Mouse (Mus musculus) hindlimb bud, embryonic 11.5 days (tissue): ENCODE results near the gene Pinlyp.
"Not testable (repeated sequence)": the region's sequence is repeated elsewhere in the genome, so short reads cannot be mapped to it uniquely, and the experiment has no call there.

ENCODE experiments used
- DNase-seq: peaks from one replicate; pipeline ENCODE4 v3.0.0-alpha.2; 2012; ENCODE audit warnings: low read depth, low spot score; ENCODE audit errors: extremely low spot score

Gene Pinlyp

GRCm38 (mm10) chr7:24525686-24526420, 20.1 kb downstream of the Pinlyp start:
- DNase-seq: no peak

- DNase-seq: no peak
Measured at GRCm38 (mm10) chr7:24524978-24525377, 20.9 kb downstream of the Pinlyp start.

GRCm38 (mm10) chr7:24523723-24524122, 22.2 kb downstream of the Pinlyp start:
- no peak for DNase-seq

DNA sequence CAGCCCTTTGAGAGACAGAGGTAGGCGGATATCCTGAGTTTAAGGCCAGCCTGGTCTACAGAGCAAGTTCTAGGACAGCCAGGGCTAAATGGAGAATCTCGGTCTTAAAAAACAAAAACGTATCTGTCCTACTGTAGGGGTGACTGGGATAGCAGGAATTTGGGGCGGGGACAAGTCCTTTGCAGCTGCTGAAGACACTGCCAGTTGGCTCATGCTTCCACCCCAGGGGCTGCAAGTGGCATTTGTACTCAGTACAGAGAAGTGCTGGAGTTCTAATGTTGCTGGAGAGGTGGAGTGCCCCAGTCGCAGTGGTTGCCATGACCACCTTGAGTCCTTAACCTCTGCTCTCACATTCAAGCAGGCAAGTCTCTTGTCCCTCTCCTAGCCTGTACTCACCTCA, 23.1 kb downstream of the Pinlyp start:
- DNase-seq: no peak

- DNase-seq: not testable (repeated sequence)
Measured at GRCm38 (mm10) chr7:24520054-24520453, 25.9 kb downstream of the Pinlyp start.

DNA sequence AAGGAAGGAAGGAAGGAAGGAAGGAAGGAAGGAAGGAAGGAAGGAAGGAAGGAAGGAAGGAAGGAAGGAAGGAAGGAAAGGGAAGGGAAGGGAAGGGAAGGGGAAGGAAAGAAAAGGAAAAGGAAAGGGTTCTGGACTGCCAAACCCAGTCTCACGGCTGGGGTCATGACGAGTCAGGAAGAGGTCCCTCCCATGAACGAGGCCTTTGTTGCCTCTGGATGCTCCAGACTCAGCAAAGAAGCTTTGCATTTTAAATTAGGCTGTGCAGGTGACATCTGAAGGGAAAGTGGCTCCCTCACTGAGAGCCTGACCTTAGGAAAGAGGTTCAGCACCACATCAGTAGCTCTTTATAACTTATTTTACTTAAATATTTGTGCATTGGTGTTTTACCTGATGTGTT, 26.8 kb downstream of the Pinlyp start:
- no peak for DNase-seq

- no peak for DNase-seq
Measured at GRCm38 (mm10) chr7:24517654-24518053, 28.3 kb downstream of the Pinlyp start.

- DNase-seq: no peak
Measured at GRCm38 (mm10) chr7:24517077-24517476, 28.8 kb downstream of the Pinlyp start.

DNA sequence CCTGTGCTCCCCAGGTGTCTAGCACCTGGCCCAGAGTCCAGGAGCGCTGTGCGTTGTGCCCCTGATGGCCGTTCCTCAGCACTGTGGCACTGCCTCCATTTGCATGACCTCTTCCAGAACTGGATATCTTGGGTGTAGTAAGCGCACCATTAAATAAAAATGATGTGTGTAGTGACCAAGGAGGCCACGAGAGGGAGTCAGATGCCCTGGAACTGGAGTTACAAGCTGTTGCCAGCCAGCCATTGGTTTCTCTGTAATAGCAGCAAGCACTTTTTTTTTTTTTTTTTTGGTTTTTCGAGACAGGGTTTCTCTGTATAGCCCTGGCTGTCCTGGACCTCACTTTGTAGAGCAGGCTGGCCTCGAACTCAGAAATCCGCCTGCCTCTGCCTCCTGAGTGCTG, 29.6 kb downstream of the Pinlyp start:
- DNase-seq: not testable (repeated sequence)

DNA sequence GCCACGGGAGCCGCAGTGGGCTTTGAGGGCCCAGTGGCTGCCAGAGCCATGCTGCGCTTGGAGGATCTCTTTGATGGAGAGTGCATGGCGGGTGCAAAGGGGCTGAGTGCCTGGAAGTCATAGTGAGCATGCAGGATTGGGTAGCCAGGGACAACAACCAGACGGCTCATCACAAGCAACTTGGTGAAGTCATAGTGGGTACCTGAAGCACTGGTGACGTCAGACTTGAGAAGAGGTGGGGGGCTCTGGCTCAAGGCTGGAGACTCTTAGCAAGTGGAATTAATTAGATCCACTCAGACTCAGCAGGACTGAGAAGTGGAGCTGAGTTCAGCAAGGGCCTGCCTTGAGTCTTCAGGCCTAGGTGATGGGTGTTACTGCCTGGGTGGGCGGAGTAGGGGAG, 33.6 kb downstream of the Pinlyp start, which contains the start of gene AC161166.1:
TSS of gene AC161166.1 (minus strand) at position 101 of the 400 bp plus-strand sequence.
- DNase-seq: no peak

DNA sequence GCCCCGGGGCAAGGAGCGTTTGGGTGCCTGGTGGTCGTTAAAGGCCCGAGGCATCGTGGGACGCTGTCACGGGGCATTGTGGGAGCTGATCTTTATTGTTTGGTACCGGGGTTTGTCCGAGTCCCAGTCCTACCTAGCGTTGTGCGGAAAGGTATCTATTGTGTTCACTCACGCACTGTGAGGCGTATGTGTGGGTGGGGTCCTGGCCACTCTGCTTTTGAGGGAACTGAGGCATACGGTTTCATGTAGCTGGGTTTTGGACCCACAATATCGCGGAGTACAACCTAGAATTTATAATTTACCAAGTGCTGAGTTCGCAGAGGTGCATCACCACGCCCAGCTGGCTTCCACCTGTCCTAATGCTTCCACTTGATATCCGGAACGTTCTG, 38.2 kb downstream of the Pinlyp start:
- no peak for DNase-seq

GRCm38 (mm10) chr7:24506838-24507725, 38.8 kb downstream of the Pinlyp start, which contains the start of gene Zfp428:
TSS of gene Zfp428 (plus strand) at chr7:24507006.
- peak; percentile 67 for DNase-seq

GRCm38 (mm10) chr7:24506476-24506837, 39.5 kb downstream of the Pinlyp start:
- DNase-seq: no peak

- DNase-seq: no peak
Measured at GRCm38 (mm10) chr7:24506065-24506459, 39.9 kb downstream of the Pinlyp start.

DNA sequence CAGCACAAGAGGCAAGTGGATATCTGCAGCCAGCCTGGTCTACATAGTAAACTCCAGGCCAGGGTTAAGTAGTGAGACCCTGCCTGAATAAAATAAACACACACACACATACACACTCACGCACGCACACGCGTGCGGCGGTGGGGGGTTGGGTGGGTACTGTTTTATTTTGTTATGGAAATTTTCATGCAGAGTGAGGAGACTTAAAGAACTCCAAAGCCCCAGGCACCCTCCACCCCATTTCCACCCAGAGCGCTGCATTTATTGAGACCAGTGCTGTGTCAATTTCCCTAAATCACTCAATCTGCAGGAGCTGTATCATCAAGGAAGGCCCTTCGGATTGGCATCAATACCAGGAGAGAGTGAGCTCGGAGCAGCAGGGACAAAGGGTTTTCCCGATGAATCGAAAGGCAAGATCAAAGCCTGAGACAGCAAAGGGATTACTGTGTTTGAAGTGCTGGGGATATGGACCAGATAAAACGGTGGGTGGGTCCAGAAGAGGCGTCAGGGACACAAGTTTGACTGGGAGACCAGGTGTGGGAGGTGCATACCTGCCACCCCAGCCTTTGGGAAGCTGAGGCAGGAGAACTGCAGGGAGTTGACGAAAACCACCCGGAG, 40.4 kb downstream of the Pinlyp start:
- DNase-seq: no peak

DNA sequence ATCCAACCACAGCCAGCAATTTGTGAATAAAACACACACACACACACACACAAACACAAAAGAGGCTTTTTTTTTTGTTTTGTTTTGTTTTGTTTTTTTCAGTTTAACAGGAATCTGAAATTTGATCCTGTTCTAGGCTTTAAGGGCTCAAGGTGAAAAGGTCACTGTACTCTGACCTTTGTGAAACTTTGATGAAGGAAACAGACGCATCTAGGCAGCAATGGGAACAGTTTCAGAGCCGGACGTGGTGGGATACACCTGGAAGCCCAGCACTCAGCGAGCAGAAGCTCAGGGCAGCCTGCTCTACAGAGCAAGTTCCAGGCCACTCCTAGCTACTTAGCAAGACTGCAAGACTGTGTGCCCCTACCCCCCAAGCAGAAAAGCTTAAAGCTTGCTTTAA, 41.0 kb downstream of the Pinlyp start:
- no peak for DNase-seq

- DNase-seq: no peak
Measured at GRCm38 (mm10) chr7:24504004-24504403, 41.9 kb downstream of the Pinlyp start.

- no peak for DNase-seq
Measured at GRCm38 (mm10) chr7:24501492-24501891, 44.4 kb downstream of the Pinlyp start.

DNA sequence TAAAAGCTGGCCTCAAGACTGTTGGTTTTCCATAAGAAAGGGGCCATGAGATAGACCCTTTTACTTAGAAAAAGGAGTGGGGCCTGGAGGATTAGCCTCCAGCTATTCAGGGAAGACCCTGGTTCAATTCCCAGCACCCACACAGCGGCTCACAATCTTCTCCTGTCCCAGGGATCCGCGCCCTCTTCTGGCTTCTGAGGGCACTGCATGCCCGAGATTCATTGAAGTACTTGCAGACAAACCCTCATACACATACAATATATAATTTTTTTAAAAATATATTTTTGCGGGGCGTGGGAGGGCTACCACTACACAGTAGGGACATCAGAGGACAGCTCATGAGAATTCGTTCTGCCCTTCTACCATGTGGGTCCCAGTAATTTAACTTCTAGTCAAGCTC, 45.0 kb downstream of the Pinlyp start:
- DNase-seq: no peak

DNA sequence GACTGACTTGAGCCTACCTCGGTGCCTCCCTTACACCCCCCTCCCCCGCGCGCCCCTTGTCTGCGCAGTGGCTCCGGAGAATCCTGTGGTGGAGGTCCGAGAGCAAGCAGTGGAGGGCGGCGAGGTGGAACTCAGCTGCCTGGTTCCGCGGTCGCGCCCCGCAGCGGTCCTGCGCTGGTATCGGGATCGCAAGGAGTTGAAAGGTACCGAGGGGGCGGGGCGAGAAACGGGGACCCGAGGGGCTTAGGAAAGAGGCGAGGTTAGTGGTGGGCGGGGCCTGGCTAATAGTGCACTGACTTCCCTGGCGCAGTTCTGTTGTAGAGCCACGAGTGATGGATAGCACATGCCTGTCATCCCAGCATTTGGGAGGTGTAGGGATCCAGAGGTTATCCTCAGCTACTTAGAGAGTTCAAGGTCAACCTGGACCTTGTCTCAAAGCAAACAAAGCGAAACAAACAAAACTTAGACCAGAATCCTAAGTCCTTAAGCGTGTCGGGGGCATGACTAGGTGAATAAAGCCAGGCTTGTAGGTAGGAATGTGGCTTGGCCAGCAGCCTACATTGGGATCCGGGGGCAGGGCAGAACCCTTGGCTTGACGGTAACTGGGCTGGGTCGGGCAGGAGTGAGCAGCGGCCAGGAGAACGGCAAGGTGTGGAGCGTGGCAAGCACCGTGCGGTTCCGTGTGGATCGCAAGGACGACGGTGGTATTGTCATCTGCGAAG, 45.9 kb downstream of the Pinlyp start:
- DNase-seq: no peak
